Mouse (Mus musculus): ENCODE data around the gene Olfr102.

Olfr102 gene

DNA sequence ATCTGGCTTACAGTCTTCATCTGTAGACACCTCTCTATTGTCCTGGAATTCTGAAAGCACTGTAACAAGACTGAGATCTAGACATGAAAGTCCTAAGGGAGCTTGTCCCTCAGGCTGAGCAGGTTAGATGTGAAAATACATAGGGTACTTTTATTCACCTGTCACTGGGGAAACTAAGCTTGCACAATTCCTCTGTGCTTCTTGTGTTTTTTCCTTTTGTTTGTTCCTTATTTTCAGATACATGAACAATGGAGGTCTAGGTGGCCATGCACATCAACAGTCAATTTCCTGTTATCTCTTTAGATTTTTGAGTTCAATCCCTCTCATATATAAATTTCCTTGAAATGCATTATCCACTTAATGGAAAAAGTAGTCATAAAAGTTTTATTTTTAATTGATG lies at the start of gene Olfr102:
Olfr102 (minus strand) TSS at position 101 of the 400 bp plus-strand sequence.
- DNase-seq = no peak

- no peak for DNase-seq
These were observed 42.4 kb upstream of the Olfr102 start, which contains the start of gene Olfr104-ps for GRCm38 (mm10) chr17:37359282-37359681. Gene Olfr104-ps, plus strand, starts transcription at chr17:37359582.

DNA sequence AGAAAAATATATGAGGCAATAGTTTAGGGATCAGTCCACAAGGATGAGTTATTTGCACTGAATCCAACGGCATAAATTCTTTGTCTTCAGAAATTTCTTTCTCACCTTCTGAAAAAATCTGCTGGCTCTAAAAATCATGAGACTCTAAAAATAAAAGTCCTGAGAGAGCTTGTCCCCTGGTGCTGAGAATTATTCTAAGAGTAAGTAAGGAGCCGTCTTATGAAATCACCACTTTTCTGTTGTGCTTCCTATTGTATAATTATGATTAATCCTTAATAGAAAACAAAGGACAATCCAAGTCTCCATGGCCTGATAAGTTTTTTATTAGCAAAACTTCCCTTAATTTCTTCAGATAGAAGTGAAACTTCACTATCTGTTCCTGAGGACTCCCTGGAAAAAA lies 22.7 kb upstream of the Olfr102 start, which contains the start of gene Olfr103:
Olfr103 (minus strand) TSS at position 101 of the 400 bp plus-strand sequence.
- no peak for DNase-seq

GRCm38 (mm10) chr17:37310146-37310699 lies 6.6 kb downstream of the Olfr102 start:
- DNase-seq = no peak

GRCm38 (mm10) chr17:37308483-37308882 lies 8.4 kb downstream of the Olfr102 start:
- DNase-seq = no peak

- no peak for DNase-seq
These were observed 12.6 kb downstream of the Olfr102 start, which contains the start of gene Olfr101 for GRCm38 (mm10) chr17:37304213-37304612. Gene Olfr101, minus strand, starts transcription at chr17:37304313.

GRCm38 (mm10) chr17:37283360-37283759 lies 33.5 kb downstream of the Olfr102 start, which contains the start of gene Olfr99:
Gene Olfr99, minus strand, starts transcription at chr17:37283460.
- no peak for DNase-seq

GRCm38 (mm10) chr17:37280331-37280730 lies 36.5 kb downstream of the Olfr102 start:
- DNase-seq = no peak

- no peak for DNase-seq
These were observed 40.3 kb downstream of the Olfr102 start for GRCm38 (mm10) chr17:37276573-37276972.

DNA sequence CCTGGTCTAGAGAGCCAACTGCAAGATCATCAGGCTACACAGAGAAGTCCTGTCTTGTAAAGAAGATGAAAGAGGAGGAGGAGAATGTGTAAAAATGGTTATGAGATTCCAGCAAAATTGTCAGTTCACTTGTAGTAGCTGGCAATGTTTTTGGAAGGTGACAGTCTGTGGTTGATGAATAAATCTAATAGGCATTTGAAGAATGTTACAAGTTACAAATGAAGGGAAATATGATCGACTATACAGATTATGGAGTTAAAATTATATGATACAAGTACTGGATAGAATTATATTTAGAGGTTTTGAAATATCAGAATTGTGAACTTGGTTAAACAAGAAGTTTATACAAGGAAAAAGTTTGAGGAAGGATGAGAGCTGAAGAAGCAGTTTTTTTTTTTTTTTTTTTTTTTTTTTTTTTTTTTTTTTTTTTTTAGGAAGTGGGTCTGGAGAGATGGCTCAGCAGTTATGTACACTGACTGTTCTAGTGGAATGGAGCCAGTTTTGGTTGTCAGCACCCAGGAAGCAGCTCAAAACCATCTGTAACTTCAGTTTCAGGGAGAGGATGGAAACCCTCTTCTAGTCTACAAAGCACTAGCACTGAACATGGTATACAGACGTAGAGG lies 41.1 kb downstream of the Olfr102 start:
- no peak for DNase-seq

DNA sequence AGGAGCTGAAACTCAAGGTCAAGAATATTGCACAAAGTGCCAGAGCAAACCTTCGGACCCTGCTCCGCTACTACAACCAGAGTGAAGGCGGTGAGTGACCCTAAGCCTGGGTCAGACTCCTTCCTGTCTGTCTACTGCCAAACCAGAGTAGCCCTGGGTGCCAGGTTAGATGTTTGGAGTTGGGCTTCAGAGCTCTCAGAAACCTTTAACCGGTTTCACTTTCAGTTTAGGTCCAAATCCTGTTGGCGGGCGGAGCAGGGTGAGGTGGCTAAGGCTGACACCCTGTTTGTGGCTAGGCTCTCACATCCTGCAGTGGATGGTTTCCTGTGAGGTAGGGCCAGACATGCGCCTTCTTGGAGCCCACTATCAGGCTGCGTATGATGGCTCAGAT lies 46.2 kb downstream of the Olfr102 start:
- DNase-seq = peak; percentile 44

DNA sequence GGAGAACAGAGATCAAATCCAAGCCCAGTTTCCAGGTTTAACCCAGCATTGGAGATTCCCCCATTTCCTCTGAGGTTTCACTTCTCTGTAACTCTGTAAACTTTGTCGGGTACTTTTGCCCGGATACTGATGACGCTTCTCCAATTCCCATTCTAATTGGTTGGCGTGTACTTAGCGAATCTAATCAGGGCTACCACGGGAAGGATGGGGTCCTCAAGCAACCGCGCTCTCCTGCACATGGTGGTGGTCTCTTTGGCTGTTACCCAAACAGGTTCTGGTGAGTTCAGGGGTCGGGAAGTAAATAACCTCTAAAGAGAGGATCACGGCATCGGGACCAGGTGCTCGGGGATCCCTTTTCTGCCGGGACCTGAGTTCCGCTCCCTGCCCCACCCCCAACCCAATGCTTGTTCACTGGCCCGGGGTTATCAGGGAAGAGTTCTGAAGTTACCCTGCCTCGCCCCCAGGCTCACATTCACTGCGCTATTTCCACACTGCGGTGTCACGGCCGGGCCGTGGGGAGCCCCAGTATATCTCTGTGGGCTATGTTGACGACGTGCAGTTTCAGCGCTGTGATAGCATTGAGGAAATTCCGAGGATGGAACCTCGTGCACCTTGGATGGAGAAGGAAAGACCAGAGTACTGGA lies 46.7 kb downstream of the Olfr102 start, which contains the start of gene H2-M3:
H2-M3 (plus strand) TSS at position 163 of the 644 bp plus-strand sequence.
- peak; percentile 91 for DNase-seq

GRCm38 (mm10) chr17:37263626-37264025 lies 53.2 kb downstream of the Olfr102 start, which contains the start of gene Olfr98:
Gene Olfr98, minus strand, starts transcription at chr17:37263749.
- no peak for DNase-seq

Measured in kidney, postnatal 10 days (tissue).